Mouse (Mus musculus) right cerebral cortex, postnatal 14 days (tissue): ENCODE data around the gene Dio1.

ENCODE experiments used
- DNase-seq: peaks from one replicate; pipeline ENCODE4 v3.0.0; 2022

Gene Dio1

DNA sequence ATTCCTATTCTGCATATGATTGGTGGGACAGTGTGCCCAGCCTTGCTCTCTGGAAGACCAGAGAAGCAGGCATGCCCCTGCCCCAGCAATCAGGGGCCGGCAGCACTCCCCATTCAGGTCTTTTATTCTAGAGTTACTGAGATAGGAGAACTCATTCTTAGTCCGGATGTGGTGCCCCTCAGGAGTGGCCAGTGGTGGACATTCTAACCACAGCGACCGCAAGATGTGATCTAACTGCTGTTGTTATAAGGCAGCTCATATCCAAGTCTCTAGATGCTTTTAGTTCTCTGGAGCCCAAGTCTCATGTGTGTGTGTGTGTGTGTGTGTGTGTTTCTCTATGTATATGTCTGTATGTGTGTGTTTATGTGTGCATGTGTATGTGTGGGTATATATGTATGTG is 6.6 kb downstream of the Dio1 start:
- DNase-seq = no peak

DNA sequence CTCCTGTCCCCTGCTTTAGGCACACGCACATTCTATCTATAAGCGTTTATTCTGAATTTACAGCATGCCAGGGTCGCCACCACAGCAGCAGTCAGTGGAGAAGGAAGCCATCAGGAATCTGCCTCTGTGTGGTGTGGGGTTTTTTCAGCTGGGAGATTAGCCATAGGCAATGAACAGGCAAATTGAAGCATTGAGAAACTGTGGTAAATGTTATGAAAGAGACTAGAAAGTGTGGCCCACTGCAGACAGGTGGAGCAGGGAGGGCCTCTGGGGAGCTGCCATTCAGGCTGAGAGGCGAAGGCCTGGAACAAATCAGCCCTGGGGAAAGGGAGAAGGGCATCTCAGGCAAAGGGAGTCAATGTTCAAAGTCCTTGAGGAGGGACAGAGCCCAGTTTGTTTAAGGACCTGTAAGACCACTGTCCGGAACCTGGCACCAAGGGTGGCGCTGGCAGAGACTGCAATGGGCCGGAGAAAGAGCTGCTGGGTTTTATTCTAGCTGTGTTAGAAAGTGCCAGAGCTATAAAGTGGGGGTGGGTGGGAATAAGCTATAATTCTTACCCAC is 7.1 kb downstream of the Dio1 start:
- no peak for DNase-seq

DNA sequence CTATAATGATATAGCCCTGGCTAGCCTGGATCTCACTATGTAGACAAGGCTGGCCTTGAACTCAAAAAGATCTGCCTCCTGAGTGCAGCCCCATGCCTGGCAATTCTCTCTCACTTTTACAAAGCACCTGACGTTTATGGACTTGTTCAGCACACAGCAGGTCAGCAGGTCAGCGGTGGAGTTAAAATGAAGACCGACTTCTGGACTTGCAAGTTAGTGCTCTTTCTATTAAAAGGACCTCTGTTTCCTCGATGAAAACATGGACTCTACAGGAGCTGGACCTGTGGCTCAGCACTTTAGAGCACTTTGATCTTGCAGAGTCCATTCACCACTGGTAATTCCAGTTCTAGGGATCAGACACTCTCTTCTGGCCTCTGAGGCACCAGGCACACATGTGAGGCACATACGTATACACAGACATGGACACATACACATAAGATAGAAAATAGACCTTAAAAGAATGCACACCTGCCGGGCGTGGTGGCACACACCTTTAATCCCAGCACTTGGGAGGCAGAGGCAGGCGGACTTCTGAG is 8.8 kb downstream of the Dio1 start:
- no peak for DNase-seq

DNA sequence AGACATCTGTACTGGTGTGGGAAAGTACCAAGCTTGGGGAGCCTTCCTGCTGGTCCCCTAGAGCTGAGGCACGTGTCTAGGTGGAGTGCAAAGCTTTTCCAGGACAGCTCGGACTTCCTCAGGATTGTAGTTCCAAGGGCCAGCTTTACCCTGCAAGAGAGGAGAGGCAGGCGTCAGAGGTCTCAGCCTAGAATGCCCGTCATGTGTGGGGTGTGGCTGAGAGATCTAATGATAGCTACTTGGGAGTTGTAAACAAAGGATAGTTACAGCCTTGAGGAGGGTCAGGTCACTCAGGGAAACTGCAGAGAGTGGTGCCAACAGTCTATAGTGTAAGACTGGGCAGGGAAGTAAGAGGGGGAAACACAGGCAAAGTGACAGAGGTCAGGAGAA is 14.7 kb downstream of the Dio1 start:
- DNase-seq = no peak

DNA sequence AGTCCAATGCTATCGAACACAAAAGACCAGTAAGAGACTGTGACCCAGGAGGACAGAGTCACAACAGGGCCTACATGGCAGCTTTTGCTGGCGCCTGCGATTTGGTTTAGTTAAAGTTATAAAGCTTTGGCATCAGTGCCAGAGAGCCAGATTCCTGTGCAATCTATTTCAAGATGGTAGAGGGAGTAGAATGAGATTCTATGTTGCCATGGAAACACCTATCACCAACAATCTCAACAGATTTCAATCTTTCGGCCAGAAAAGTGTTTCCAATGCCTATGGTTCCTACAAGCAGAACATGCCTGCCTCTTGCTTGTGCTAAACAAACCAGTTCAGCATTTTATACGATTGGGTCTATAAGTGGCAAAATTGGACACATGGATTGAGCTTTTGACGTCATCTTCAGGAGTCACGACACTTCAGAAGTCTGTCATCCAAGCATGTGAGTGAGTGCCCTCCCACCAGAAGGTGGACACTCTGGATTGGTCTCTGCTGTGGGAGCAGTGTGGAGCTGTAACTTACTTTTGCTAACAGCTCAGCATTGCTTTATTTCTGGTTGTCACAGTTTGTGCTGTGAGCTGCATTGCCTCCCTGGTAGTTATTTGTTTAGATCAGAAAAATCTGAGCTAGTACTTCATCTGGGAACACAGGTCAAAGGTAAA is 15.2 kb downstream of the Dio1 start:
- no peak for DNase-seq

DNA sequence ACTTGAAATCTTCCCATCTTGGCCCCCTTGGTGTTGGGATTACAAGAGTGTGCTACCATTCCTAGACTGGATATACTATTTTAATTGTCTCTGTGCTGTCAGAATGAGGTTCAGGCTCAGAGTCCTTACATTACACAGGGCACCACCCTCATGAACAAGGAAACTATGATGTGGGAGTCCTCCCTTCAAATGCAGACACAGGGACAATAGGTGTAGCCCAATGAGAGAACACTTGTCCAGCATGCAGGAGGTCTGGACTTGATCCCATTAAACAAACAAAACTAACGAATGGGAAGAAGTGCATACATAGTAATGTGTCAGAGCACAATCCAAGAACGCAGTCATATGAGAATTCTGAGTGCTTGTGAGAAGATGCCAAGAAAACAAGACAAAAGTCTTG is 19.5 kb downstream of the Dio1 start:
- no peak for DNase-seq

DNA sequence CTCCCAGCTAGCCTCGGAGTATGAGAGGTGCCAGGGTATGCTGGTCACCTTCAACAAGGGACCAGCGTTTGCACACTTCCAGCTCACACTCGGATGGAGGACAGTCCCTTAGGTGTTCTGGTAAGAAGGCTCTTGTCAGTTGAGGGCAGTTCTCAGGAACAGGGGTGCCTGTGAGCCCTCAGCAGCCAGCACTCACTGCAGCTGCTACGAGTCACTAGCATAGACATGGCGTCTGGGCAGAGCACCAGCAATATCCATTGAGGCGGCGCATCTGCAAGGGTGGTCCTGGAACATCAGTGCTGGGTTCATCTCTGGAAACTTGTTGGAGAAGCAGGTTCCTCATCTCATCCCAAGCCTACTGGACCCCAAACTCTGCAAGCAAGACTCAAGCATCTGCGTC is 20.6 kb downstream of the Dio1 start:
- DNase-seq = no peak

DNA sequence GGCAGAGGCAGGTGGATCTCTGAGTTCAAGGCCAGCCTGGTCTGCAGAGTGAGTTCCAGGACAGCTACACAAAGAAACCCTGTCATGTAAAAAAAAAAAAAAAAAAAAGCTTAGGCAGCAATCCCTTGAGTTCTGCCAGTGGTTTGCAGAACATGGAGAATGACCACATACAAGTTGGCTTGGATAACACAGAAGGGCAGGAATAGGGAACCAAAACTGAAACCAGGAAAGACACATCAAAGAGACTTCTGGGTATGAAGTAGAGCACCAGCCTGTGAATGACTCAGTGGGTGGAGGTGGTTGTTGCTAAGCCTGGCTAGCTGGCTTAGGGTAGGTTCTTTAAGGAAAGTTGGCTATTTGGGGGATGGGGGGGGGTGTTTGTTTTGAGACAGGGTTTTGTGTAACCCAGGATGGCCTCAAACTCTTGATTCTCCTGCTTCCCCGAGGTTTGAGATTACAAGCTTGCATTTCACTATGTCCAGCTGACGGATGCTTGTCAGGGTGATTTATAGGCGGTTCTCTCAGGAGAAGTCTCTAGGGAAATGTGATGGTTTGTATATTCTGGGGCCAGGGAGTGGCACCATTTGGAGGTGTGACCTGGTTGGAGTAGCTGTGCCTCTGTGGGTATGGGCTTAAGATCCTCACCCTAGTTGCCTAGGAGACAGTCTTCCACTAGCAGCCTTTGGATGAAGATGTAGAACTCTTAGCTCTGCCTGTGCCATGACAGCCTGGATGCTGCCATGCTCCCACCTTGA is 21.3 kb downstream of the Dio1 start:
- no peak for DNase-seq

DNA sequence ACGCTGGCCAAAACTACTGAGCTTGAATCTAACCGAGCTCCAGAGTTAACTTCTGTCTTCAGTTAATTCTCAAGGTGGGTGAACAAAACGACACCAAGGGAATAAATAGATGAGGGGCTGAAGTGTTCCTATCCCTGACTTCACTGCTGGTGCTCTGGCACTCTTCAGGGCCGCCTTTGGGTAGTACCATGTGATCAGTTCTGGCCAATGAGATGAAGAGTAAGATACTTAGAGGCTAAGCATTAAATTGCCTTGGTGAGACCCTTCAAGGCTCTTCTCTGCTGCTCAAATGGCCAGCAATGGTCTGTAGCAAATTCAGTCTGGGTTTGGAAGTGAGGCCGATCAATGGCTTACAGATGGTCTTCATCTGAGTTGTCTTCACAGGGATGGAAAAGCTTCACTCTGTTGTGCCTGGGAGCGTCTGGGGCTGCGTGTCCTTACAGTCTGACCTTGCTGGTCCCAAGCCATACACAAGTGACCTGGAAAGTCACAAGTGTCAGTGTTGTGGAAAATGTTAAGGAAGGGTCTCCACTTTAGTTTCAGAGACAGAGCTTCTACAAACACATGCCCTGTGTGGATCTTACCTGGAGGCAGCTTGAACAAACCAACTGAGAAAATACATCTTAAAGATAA is 26.0 kb downstream of the Dio1 start:
- DNase-seq = no peak

DNA sequence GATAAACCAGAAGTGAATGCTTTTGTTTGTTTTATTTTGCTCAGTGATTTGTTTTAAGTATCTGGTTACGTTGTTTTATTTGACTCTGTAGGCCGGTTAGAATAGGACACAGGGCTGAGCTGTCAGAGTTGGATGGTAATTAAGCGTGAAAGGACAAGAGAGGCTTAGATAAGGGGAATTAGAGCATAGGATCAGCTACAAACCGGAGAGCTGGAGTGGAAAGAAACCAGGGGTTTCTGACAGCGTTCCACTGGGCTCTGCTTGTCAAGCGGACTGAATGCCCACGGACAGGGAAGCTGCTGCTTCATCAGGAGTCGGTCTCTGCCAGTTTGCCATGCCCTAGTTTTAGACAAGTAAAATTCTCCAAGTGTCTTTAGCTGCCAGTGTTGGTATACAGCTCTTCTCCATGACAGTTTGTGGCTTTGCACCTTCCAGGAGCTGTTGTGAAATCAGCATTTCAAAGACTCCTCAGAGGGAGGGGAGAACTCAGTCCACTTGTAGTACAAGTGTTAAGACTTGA is 28.7 kb downstream of the Dio1 start:
- no peak for DNase-seq

DNA sequence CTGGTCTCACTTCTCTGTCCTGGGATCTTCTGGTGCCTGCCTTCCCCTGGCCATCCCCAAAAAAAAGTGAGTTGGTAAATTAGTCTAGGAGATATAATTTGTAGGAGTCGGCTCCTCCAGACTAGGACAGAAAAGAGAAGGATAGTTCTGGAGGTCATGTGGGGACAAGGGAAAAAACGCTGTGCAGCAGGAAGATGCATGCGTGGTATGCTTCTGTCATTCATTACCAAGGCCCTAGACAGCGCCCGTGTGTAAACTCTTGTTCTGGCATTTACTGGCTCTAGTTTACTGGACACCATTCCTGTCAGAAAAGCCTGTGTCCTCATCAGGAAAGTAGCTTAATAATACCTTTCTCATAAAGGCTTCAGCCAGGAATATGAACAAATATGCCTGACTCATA is 32.5 kb downstream of the Dio1 start:
- DNase-seq = no peak

DNA sequence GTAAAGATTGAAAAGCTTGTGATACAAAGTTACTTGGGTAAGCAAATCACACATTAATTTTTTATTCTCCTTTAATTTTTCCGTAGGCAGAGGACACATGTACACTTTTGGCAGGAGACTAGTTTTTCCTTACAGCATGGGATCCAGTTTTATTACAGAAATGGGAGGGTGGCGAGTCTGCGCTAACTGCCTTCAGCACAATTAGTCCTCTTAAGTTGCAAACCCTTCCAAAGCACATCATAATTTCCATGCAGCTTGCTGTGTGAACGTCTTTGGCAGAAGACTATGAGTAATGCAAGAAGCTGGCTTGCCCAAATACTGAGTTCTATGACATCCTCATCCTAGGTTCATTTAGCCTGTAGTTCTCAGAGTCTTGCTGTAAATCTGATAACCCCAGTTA is 33.3 kb downstream of the Dio1 start:
- DNase-seq = no peak

DNA sequence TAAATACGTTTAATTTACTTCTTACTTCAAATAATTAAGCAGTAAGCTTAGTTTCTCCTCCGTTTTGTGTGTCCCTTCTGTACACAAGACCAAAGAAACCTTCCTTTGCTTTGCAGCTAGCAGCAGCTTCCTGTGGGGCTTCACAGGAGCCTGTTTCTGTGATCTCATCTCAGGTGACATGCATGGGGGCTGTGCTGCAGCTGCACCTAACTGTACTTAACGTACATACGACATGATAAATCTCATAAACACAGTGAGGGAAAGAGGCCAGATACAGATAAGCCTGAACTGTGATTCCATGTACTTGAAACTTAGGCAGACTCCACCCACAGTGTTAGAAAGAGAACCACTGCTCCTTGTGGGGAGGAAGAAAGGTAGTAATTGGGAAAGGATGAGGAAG is 47.0 kb downstream of the Dio1 start:
- DNase-seq = no peak

DNA sequence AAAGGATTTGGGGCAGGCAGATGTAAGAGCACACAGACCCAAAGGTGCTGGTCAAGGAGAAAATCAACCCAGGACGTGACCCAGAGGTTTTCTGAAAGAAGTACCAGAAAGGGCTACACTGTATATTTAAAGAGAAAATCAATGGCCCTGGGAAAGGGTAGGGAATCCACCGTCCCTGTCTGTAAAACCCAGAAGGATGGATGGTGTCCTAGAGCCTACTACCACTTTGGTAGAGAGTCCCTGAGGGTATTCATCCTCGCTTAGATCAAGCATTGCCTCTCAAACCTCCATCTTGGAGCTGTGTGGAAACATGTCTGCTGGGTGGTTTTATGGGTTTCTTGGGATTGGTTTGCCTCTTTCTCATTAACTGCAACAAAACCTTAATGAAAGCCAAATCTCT is 52.6 kb downstream of the Dio1 start:
- DNase-seq = no peak

DNA sequence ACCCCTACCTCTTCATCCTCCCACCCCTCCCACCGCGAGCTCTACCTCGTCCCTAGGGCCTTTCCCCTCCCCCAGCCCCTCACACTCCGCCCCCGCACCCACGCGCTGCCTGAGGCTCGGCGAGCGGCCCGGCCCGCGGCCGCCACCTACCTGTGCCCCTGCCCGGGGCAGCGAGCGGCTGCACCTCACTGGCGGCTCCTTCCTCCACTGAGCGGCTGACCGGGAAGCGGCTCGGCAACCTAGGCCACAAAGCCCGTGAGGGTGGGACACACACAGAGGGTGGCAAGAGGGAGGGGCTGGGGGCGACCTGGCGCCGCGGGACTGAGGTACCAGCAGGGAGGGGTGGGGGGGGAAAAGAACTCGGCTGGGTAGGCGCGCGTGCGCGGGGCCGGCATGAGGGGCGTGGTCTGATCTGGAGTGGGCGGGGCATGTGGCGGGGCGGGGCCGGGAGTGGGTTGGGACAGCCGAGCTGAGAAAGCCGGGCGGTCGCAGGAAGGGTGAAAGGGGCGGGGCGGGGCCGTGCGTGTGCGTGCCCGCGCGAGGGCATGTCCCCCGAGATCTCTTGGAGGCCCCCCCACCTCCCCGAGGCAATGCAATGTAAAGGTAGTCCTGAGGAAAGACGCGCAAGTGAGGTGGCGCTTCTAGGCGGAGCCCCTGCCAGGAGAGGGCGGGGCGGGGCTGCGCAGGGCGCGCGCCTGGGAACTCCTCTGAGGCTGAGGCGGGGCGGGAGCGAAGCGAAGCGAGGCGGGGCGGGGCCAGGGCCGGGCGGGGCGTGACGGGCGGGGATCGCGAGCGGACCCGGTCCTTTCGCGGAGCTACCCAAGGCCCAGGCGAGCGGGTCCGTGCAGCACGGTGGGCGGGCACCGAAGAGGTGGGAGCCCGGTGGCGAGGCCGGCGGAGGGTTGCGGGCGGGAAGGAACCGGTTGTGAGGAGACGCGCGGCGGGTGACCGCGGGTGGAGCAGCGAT is 53.6 kb downstream of the Dio1 start, which contains the start of the genes Lrrc42 and Hspb11:
Gene Lrrc42, minus strand, starts transcription at position 408 of the 967 bp plus-strand sequence.
Gene Hspb11, plus strand, starts transcription at position 469 of the 967 bp plus-strand sequence.
- DNase-seq = peak; percentile 95

DNA sequence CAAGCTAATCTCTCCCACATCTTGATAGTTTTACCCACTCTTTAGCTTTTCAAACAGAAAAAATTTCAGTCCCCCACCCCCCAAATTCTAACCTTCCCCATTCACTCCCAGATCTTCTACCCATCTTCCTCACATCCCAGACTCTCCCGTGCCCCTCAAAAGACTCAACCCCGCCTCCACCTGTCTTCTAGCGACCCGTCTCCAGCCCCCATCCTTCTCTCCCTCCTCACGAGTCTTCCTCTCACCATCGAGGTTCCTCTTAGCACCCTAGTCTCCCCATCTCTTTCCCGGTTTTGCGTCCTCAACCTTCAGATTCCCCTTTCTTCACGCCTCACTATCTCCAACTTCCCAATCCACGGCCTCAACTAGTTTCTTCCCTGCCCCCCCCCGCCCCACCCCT is 54.4 kb downstream of the Dio1 start:
- no peak for DNase-seq

DNA sequence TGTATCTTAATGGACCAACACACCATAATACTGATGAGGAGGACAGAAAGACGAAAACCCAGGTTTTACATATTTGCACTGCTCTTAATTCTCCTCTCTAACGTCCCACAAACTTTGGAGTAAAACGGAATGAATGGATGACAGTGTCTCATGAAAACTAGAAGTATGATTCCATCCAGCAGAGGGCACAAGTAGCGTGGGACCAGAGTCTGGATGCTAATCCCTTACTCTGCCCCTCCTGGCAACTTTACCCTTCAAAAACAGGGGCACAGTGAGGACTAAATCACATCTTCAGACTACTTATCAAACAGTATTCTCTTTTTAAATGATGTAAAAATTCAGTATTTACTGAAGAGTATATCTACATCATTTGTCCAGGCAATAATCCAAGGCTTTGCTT is 56.5 kb downstream of the Dio1 start:
- peak; percentile 28 for DNase-seq

DNA sequence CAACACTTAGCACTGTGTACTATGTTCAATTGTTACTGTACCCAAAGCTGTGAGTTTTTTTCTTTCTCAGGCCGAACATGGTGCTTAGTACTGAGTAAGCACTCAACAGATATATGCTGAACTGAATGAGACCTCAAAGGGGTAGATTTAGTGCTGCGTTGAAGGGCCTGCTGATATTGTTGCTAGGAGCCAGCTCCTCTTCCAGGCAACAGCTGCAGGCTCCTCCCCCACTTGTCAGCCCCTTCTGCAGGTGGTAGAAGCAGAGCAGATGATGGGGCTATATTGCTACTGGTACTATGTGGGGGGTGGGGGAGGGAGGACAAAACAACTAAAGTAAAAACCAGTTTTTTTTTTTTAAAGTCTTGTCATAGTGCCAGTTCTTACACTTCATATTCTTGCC is 57.5 kb downstream of the Dio1 start:
- no peak for DNase-seq

DNA sequence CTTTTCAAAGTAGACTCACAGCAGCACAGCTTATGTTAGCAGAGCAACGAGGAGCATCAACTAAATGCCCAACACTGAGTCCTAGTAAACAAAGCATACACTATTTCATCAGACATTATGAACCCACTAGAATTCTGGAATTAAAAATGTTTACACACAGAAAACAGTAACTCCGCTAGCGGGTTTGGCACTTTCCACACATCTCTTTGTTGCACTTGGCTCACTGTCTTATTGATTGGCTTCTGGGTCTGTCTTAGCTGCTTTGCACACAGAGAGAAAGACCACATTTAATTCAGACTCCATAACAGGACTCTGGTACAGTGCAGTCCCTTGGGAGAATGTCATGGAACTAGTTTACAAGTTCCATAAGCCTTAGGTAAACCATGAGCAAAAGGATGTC is 58.9 kb downstream of the Dio1 start:
- no peak for DNase-seq

DNA sequence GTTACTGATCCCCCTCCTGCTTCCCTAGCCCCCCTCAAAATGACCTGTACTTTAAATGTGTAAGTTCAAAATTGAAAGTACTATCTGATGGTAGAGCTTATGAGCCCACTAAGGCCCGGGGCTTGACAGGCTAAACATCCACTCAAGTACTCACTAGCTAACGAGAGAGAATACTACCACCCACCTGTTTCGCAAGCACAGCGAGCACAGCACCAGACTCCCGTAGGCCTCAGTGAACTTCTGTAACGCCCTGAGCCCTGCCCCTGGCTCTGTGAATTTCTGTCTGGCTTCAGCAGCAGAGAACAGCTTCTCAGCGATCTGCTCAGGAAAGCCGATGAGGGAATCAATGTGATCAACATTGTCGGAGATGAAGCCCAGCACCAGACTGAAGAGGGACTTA is 59.9 kb downstream of the Dio1 start:
- no peak for DNase-seq

DNA sequence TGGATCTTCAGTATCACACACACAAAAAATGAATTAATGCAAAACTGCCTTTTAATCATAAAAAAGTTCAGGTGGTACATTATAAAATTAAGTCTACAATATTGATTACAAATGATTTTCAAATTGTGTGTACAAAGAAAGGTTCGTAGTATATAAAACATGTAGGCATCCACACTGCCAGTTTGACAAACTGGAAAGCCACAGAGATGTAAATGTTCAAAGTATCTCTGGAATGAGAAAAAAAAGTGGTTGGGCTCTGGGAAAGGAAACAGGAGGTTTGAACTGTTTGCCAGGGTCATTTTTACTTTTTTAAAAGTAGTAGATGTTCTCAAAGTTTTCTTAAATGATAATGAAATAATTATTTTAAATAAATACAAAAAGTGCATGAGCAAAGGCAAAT is 60.9 kb downstream of the Dio1 start:
- no peak for DNase-seq

DNA sequence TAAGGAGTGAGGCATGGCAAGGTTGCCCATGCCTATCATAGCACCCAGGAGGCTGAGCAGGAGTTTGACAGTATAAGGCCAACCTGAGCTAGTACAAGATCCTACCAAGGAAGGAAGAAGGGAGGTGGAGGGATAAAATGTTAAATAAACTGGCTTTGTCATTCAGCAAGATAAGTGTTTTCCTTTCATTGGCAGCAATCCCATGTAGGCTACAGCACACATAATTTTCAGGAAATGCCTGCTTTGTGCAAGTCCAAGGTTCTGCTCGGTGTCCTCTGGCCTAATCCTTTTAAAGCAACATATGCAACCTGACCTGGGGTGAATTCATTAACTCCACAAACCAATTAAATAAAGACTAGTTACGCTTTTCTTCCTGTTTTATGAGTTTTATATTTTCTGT is 61.6 kb downstream of the Dio1 start:
- no peak for DNase-seq
